Mouse (Mus musculus) forebrain, embryonic 10.5 days (tissue): ENCODE measurements at regions not wholly inside any gene's neighbourhood (a gene's known extent, or its start where the extent isn't known, plus 50 kb on each side); places are given as distances from the start of the nearest gene placed in this dataset.

Experiments
- DNase-seq: peaks from one replicate; pipeline ENCODE4 v3.0.0-alpha.2; 2017; ENCODE audit warnings: low spot score; ENCODE audit errors: extremely low spot score
- H3K27ac ChIP-seq: fragments of 300-500 bp; sonication (generic); 2 replicates; pipeline ENCODE4 v1.5.1; 2016; ENCODE audit warnings: mild to moderate bottlenecking
- H3K27me3 ChIP-seq: fragments of 300-500 bp; sonication (generic); 2 replicates; pipeline ENCODE4 v1.6.1; 2016; ENCODE audit warnings: mild to moderate bottlenecking; ENCODE audit not compliant: poor library complexity, severe bottlenecking
- H3K36me3 ChIP-seq: fragments of 300-500 bp; sonication (generic); replicated peaks from 2 replicates; pipeline ENCODE4 v1.6.1; 2016; ENCODE audit warnings: mild to moderate bottlenecking, moderate library complexity
- H3K4me1 ChIP-seq: fragments of 300-500 bp; sonication (generic); 2 replicates; pipeline ENCODE4 v1.6.1; 2016
- H3K4me3 ChIP-seq: fragments of 300-500 bp; sonication (generic); 2 replicates; pipeline ENCODE4 v1.5.1; 2016; ENCODE audit warnings: mild to moderate bottlenecking, moderate library complexity
- H3K9me3 ChIP-seq: fragments of 300-500 bp; sonication (generic); 2 replicates; pipeline ENCODE4 v1.6.1; 2016; ENCODE audit warnings: mild to moderate bottlenecking, moderate library complexity
- WGBS: fragments of 180-500 bp; shearing (Covaris S2); methylation state at CpG from one replicate; pipeline ENCODE4 v1.1.7; 2016; 5-methylcytosine and 5-hydroxymethylcytosine counted together

- 83% methylated on average over 4 of the region's 4 CpGs for WGBS
- Histone ChIP-seq H3K4me3 (no peak overlapping the region), H3K36me3 (no peaks in the 10 kb centered on the region), H3K4me1 (no peaks in the 10 kb centered on the region), H3K9me3 (no peaks in the 10 kb centered on the region), H3K27ac (no peak overlapping the region), H3K27me3 (no peaks in the 10 kb centered on the region)
- no peak for DNase-seq
Measured at GRCm38 (mm10) chr7:40805866-40806265, 92.3 kb upstream of the Vstm2b start.

- no peak overlapping the region for H3K4me3 ChIP-seq
- H3K9me3 ChIP-seq, result no peaks in the 10 kb centered on the region
- H3K27ac ChIP-seq, result no peak overlapping the region
- H3K27me3 ChIP-seq, result no peaks in the 10 kb centered on the region
- WGBS, result 88% methylated on average over 4 of the region's 4 CpGs
- no peaks in the 10 kb centered on the region for H3K36me3 ChIP-seq
- no peak for DNase-seq
- no peaks in the 10 kb centered on the region for H3K4me1 ChIP-seq
Measured at GRCm38 (mm10) chr7:40812952-40813351, 85.2 kb upstream of the Vstm2b start.

DNA sequence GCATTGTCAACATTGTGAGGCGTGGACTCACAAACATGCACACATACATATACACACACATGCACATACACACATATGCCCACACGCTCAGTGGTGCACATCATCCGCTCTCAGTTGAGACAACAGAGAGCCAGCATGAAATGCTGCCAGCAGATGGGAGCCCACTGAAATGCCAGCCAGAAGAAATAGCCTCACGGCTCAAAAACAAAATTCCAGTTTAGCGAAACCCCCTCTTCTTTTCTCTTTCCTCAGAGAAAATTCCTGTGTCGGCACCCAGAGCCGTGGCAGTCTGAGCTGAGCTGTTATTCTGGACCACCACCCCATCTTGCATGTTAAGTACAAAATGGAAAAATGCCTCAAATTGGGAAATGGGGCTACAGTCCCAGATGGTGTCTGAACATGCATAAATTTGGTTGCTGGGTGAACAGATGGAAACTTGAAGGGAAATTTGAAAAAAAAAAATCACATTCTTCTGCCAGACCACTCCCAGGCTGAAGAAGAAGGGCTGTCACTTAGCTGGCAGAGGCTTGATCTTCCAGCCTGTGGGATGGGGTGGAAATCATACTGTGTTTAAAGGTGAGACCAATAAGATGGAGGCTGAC lies 72.9 kb upstream of the Vstm2b start:
- Histone ChIP-seq H3K9me3 (no peaks in the 10 kb centered on the region), H3K36me3 (no peaks in the 10 kb centered on the region), H3K4me3 (no peak overlapping the region), H3K27me3 (no peaks in the 10 kb centered on the region), H3K27ac (no peak overlapping the region), H3K4me1 (no peaks in the 10 kb centered on the region)
- DNase-seq, result no peak
- 88% methylated on average over 7 of the region's 7 CpGs for WGBS

GRCm38 (mm10) chr7:40829526-40829925 lies 68.6 kb upstream of the Vstm2b start:
- DNase-seq, result no peak

GRCm38 (mm10) chr7:40831583-40831982 lies 66.5 kb upstream of the Vstm2b start:
- WGBS, result 89% methylated on average over 4 of the region's 4 CpGs
- no peak overlapping the region for H3K4me3 ChIP-seq

More at GRCm38 (mm10) chr7:40829526-40829925, 68.6 kb upstream of the Vstm2b start:
- Histone ChIP-seq H3K27ac (no peak overlapping the region), H3K4me1 (no peaks in the 10 kb centered on the region), H3K9me3 (no peaks in the 10 kb centered on the region), H3K4me3 (no peak overlapping the region), H3K36me3 (no peaks in the 10 kb centered on the region), H3K27me3 (no peaks in the 10 kb centered on the region)
- 85% methylated on average over 5 of the region's 5 CpGs for WGBS

DNA sequence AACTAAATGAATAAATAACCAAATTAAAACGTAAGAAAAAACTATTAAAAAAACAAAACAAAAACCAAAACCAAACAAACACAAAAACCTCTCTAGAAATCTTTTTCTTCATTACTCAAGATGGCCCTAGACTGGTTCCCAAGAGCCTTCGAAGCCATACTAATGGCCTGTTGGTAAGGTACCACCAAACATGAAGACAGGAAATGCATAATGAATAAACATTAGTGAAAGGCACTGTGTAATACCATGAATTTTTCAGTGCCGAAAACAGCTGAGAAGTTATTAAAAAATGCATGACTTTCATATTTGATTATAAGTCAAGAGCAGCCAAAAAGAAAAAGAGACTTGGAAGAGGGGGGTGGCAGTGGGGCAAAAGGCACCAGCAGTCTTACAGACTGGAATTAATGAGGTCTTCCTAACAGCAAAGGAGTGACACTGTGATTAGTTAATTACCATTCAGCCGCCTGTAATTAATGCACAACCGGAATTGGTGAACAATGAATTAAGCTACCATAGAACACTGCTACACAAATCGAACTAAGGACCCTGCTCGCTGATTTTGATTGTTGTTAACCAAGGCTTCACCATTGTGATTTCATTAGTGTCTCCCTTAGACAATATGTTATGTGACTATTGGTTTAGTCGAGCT lies 55.7 kb upstream of the Vstm2b start:
- H3K4me1 ChIP-seq, result no peaks in the 10 kb centered on the region
- H3K4me3 ChIP-seq, result no peak overlapping the region
- H3K36me3 ChIP-seq, result no peaks in the 10 kb centered on the region
- 76% methylated on average over 8 of the region's 8 CpGs for WGBS
- H3K9me3 ChIP-seq, result no peaks in the 10 kb centered on the region
- H3K27ac ChIP-seq, result no peak overlapping the region
- DNase-seq, result no peak
- H3K27me3 ChIP-seq, result no peaks in the 10 kb centered on the region

More at GRCm38 (mm10) chr7:40831583-40831982, 66.5 kb upstream of the Vstm2b start:
- Histone ChIP-seq H3K27ac (no peak overlapping the region), H3K36me3 (no peaks in the 10 kb centered on the region), H3K27me3 (no peaks in the 10 kb centered on the region), H3K4me1 (no peaks in the 10 kb centered on the region), H3K9me3 (no peaks in the 10 kb centered on the region)
- DNase-seq, result no peak

GRCm38 (mm10) chr7:40846512-40846911 lies 51.6 kb upstream of the Vstm2b start:
- no peaks in the 10 kb centered on the region for H3K27me3 ChIP-seq
- no peak overlapping the region for H3K27ac ChIP-seq
- H3K9me3 ChIP-seq, result no peaks in the 10 kb centered on the region
- H3K4me1 ChIP-seq, result no peaks in the 10 kb centered on the region
- H3K4me3 ChIP-seq, result no peak overlapping the region
- H3K36me3 ChIP-seq, result no peaks in the 10 kb centered on the region
- WGBS, result 80% methylated on average over 6 of the region's 6 CpGs
- DNase-seq, result no peak
